Mouse (Mus musculus) inflammation-experienced regulatory T-cells, adult 6 months (primary cell): ENCODE data around the gene Siah1b. TPM values are rescaled to one million over a fixed set of nuclear protein-coding genes. Genes with fewer than 3 reads are reported as not detected.
A peak's percentile ranks its signal among the peaks of the same experiment; 100 is the strongest.

Experiments
- ATAC-seq: one replicate; pipeline ENCODE4 v1.8.0; 2017
- polyA plus RNA-seq, 3 experiments: library from polyadenylated mRNA; unstranded; fragments of 100-300 nt; shearing (Covaris generic); gene quantifications; one replicate each; pipeline ENCODE4 v1.2.1; 2017

Gene Siah1b
- 1 to 10 TPM; 1.2 to 4.2 (median 1.6) TPM for polyA plus RNA-seq

DNA sequence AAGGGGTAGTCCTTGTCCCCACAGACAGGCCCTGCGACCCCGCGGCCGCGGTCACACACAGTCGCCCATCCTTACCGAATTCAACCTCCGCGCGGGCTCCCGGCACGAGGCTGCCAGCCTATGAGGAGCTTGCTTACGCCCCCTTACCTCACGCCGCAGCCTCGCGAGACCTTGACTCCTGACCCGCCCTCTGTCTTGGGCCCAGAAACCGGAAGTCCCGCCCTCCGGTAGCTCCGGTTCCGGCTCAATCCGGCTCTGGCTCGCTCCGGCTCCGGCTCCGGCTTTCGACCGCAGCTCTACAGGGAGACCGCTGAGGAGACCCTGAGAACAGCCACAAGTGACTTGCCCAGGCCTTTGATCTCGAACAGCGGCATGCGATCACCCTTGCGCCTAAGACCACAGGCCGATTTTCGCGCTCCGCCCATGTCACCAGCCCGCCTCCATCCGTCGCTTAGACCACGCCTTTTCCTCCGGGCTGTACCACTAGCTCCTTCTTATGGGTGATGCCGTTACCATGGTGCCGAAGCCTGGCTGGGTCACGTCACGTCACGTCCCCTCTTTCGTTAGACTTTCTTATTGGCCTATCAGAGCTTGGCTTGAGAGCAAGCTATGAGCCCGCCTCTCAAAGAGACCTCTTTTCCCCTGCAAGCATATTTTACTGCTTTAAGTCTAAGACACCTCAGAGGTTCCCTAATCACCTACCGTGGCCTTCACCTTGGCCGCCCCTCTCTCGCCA, at the start of gene Siah1b:
TSS of gene Siah1b (minus strand) at position 454 of the 736 bp plus-strand sequence.
- peak; percentile 94 for ATAC-seq

DNA sequence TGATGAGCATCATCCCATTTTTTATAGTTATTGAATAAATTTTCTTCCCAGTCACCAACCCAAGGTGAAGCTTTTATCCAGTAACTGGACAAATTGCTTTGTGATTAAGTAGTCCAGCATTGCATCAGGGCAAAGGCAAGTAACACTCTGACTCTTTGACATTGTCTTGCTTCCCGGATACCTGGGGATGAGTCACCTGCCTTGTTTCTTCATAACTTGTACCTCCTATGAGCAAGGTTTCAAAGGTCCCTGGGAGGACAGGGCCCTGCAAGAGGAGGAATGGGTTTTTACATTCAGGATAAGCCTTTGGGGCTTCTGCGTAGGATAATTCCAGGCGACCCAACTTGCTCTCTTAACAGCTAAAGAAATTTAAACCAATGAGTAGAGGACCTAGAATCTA, 47.6 kb upstream of the Siah1b start:
- no peak for ATAC-seq

DNA sequence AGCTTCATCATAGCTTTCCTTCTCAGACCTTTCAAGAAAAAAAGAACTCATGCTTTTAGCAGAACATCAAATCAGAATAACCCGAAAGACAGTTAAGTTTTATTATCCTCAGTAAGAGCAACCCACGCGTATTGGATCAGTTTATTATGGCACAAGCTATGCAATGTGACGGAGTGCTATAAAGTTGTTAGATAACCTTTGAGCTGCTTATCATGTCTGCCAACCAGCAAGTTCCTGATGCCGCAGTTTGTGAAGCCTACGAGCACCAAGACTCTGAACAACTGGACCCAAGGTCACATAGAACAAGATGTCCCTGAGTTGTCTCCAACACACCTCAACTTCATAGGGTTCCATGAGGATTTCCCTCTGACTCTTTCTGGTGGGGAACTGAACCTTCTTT, 37.5 kb upstream of the Siah1b start:
- no peak for ATAC-seq

DNA sequence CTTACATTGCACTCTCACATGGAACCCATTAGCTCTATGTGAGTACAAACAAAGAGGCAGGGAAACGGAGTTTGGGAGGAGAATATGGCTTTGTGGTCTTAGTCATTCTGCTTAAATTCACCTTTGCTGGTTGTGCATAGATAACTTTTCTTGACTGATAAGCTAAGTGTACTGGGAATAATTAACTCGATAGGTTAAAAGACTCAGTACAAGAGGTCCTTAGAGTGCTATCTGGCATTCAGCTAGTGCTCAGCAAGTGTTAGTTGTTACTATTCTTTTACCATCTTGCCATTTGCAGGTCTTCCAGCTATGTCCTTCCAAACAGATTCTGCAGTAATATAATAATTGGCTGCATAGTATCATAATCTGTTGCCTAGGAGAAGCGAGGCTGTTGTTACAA, 34.9 kb upstream of the Siah1b start:
- ATAC-seq, result no peak

DNA sequence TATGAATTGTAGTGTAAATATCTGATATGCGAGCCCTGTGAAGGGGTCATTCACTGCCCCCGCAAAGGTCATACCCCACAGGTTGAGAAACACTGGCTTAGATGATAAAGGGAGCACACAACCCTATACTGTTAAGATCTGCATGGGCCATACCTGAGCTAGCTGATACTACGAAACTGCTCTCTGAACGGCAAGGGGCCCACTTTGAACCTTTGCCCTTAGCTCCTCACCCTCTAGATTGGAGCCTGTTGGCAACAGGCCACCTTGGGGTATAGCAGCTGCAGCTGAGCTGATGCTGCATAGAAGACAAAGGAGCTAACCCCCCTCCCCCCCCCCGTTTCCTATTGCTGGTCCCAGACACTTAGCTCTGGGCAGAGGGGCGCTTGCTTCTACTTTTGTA, 26.4 kb upstream of the Siah1b start:
- no peak for ATAC-seq

DNA sequence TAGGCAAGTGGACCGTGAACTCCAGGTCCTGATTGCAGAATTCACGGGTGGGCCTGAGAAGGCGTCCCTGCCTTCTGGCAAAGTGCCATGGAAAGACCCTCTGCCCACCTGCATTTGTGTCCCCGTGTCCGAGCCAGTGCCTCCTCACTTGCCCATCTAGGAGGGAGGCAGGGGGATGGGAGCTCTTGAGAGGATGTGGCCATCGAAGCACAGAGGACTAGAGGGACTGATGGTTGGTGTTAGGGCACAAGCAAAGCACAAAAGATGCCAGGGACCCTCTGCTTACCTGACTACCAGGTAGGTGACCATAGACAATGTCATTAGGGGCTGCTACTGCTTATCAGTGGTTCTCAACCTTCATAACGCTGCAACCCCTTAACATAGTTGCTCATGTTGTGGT, 25.9 kb upstream of the Siah1b start:
- no peak for ATAC-seq

DNA sequence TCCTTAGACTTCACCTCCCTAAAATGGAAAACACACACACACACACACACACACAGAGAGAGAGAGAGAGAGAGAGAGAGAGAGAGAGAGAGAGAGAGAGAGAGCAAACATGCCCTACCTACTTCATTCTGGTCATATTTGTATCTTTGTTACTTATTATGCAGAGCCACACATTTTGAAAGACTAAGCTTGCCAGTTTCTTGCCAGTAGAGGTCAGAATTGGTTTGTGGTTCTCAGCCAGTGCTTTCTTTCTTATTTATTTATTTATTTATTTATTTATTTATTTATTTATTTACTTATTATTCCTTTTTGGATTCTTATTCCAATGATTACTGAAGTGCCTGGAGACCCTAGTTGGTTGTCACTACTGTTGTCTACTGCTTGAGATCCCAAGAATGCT, 25.2 kb upstream of the Siah1b start:
- no peak for ATAC-seq

DNA sequence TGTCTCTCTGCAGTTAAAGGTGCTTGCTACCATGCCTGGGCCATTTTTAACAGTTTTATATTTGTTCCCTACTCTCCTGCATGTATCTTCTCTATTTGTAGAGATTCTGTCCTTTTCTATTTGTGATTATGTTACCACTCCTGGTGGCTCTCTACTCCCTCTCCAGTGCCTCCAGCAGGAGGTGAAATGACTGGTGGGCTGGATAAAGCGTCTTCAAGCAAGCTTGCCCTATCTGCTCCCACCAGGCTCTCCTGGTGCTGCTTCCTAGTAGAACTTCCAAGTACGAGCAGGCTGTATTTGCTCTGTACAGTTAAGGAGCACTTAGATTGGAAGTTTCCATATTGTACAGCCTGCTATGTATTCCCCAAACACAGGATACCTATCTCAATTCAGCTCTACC, 19.5 kb upstream of the Siah1b start:
- no peak for ATAC-seq

DNA sequence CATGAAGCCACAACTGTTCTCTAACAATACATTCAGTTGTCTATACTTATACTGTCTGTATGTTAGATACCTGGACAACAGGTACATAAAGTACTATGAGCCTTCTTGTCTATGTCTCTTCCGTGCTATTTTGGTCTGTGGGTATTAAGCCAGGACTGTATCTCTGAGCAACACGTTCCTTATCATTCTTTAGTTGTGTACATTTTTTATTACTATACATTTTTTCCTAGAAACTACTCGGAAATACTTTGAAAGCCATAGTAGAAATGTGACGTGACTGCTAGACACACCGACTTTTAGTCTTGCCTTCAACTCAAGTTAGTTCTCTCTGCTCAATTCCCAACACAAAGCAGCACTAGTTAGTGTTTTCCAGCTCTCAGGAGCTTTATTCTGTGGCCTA, 17.1 kb upstream of the Siah1b start:
- ATAC-seq, result no peak

DNA sequence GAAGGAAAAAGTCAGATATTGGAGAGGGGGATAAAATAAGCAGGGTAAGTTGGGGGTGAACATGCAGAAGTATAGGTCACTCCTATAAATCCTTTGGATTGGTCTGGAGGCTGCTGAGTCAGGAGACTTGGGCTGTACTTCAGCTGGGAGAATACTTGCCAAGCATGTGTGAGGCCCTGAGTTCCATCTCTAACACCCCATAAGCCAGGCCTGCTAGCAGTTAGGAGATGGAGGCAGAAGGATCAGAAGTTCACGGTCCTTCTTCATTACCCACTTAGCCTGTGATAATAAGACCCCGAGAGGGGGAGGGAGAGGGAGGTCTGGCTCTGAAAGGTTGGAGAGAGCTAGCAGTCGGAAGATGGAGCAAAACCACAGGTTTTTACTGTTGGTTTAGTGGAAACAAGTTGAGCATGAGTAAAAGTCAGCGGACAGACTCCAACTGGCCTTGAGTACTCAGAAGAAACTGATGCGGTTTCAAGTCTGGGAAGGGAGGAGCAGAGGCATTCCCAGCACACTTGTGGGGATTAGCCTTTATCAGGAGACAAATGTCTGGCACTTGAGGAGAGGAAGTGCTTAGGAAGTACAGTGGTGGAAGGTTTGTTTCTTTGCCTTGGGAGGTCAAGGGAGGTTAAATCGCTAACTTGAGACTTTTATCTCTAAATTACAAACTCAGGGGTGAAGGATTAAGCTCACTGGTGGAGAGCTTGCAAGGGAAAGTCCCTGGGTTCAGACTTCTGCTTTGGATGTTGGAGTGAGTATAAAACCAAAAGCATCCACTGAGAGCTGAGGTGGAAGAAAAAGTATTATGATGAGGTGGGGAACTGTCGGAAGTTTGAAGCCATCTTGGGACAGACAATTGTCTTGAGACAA, 16.2 kb upstream of the Siah1b start:
- ATAC-seq, result no peak

DNA sequence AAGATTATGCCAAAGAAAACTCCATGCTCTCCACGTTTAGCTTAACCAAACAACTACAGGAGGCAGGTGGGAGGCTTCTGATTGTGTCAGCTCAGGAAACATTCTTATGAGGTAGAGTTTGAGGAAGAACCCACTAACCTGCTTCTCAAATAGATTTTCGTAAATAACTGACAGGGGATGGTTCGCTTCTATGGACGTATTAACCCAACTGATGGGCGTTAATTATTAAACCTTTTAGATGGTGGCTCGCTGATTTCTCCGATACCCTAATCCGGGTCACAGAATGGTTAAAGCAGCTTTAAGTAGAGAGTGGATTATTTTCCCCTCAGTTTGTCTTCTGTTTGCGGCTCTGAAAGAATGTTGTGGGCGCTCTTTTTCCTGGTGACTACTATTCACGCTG, 13.6 kb upstream of the Siah1b start:
- no peak for ATAC-seq

DNA sequence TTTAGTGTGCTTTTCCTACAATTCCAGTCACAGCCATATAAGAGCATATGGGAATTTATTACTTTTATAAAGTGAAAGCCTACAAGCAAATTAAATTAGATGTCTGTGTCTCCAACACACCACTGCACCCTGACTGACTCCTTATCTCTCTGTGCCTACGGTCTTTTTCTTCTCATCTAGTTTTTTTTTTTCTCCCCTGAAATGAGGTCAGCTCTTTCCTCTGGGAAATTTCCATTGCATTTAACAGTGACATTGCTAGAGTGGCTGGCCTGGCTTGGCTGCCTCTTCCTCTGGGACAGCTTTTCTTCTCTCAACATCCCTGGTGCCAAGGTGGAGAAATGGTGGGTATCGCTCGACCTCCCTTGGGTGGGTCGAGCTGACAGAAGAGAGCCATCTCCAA, 12.3 kb upstream of the Siah1b start, which contains the start of gene Cltrn:
TSS of gene Cltrn (plus strand) at position 249 of the 400 bp plus-strand sequence.
- no peak for ATAC-seq

DNA sequence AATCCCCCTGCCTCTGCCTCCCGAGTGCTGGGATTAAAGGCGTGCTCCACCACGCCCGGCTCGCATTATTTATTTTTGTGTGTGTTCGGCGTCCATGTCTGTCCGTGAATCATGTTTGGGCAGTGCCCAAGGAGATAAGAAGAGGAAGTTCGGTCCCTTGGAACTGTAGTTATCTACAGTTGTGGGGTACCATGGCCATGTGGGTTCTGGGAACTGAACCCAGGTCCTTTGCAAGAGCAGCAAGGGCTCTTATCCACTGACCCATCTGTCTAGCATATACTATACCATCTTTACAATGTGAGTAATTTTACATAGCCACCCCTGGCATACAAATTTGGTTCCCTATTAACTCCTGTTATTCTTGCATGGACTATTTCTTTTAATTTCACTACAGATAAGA, 5.7 kb upstream of the Siah1b start:
- ATAC-seq, result no peak

DNA sequence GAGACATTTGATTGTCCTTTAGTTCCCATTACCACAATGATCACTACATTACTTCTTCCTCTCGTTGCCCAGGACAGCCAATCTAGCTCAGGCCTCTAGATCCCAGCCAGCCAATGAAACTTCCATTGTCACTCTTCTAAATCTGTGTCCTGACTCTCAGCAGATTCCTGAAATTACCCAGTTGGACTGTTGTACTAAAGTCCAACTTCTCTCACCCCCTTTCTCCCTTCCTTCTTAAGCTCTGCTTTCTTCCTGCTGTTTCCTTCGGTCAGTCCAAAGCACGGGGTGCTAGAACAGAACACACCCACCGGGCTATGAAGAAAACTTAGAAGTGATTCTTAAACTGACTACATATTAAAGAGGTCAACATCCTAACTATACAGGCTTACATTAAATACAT, 7.3 kb downstream of the Siah1b start:
- no peak for ATAC-seq

DNA sequence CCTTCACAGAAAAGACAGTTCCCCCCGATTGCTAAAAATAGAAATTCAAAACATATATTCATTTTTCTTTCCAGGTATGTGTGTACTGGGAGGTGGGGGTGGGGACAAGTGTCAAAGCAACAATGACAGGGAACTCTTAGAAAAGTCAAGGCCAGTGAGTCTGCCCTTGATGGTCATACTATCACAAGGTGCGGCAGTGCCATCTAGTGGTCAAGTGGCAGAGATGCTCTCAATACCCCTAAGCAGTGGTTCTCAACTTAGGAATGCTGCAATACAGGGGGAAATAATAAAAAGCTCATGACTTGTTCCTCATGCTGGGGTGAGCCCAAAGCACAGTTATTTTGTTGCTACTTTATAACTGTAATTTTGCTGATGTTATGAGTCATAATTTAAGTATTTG, 10.1 kb downstream of the Siah1b start:
- peak; percentile 90 for ATAC-seq

DNA sequence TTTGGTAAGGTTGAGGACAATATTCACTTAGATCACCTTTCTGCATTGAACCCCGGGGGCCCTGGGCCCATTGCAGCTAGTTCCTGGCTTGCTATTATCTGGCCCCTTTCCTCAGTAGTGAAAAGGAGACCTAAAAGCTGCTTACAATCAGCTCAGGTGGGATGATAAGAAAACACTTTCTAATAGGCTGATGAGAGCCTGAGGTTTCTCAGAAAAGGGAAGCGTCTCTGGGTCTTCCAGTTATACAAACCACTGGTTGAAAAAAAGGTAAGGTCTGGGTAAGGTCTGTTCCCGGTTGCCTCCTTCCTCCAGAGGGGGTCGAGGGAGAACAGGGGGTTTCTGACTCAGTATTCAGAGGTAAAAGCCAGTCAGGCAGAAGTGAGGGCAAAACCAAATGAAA, 17.2 kb downstream of the Siah1b start:
- ATAC-seq, result no peak

DNA sequence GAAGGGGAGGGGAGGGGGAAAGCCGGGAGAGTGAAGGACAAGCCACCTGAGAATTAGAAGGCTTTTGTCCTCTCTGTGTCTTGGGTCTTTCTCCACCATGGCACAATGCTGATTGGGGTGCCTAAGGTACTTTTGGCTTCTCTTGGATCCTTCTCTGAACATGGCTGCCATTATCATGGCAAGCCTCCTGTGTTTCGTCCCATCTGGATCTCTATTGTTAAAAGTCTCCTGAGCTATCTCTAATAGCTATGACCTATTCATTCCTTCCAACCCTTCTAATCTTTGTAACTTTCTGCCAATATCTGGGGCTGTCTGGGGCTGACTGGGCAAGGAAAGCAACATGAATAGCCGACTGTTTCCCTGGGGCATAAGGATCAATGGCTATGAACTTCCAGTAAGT, 17.8 kb downstream of the Siah1b start:
- ATAC-seq, result no peak

DNA sequence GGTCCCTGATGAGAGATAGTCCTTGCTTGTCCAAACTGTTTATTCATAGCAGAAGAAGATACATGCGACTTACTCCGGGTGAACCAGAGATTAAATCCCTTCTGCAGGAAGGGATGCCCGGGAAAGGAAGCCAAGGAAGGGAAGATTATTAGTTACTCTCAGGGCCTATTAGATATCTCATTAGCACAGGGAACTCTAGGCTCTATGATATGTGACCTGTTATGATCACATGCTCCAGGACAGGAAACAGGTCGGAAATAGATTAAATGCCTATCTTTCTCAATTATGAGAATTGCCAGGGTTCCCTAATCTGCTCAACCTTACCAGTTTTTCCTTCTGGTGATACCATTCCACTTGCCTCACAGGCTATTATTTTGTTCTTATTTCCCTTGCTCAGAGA, 20.6 kb downstream of the Siah1b start:
- ATAC-seq, result no peak

DNA sequence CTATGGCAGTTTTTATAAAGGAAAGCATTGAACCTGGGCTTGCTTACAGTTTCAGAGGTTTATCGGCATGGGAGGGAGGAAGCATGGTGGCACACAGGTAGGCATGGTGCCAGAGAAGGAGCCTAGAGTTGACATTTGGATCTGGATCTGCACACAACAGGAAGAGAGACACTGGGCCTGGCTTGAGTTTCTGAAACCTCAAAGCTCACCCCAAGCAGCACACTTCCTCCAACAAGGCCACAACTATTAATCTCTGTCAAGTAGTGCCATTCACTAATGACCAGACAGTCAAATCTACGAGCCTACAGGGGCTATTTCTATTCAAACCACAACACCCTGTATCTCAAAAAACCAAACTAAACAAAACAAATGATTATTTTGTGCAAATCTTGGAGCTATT, 29.6 kb downstream of the Siah1b start:
- no peak for ATAC-seq

DNA sequence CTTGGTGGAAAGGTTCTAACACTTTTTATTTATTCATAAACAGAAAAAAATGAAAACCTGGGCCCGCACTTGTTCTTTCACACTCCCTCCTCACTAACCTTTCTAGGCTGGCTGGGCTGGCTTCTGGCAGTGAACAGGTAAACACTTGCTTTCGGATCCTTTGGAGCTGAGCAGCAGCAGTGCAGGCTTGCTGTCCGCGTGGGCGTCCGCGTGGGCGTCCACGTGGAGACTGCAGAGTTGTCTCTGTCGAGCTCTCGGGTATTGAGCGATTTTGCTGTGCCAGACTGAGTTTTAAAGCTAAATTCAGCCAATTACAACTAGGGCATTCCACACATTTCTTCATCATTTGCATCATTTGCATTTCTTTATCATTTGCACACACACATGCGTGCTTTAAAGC, 34.2 kb downstream of the Siah1b start:
- ATAC-seq, result no peak

DNA sequence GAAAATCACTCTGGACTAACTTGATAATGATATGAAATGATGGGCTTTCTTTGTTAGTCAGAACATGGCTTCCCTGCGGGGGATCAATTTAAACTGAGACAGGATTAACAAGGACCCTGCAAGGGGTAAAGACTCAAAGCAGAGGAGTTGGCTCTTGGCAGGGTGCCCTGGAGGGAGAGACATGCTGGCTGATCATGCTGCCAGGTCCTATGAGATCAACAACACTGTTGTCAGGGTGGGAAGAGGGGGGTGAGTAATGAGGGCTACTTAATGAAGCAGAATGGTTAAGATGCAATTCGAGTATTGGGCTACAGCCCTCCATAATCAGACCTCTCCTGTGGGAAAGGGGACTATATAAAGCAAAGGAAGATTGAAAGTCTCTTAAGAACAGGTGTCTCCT, 37.4 kb downstream of the Siah1b start:
- ATAC-seq, result no peak

DNA sequence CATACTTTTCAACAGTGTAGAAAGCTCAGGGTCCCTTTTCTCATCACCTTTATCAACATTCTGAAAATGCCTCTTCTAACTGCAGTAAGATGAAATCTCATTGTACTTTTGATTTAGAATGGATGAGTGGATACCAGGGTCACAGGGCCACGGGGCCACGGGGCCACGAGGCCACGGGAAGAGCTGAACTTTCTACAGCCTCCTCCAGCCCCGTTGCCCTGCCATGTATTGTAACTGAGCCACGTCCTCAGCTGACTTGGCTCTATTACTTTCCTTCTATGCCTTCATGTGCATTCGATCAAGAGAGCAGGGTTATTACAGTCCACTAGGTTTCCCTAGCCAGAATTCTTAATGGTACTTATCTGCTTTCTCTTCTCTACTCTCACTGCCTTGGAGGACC, 40.4 kb downstream of the Siah1b start:
- no peak for ATAC-seq

DNA sequence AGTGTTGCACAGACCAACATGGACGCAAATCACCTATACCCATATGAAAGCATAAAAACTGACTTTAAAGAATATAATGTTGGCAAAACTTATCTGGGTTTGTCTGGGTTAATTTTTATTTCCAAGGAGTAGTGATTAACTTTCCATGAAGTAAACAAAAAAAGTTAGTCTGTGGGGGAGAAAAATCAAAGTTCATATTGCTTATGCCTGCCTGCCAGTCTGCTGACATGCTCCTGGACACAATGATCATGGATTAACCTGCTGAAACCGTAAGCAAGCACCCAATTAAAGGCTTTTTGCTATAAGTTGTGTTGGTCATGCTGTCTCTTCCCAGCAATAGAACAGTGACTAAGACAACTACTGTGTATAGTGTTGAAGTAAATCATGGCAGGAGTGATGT, 40.9 kb downstream of the Siah1b start:
- no peak for ATAC-seq

DNA sequence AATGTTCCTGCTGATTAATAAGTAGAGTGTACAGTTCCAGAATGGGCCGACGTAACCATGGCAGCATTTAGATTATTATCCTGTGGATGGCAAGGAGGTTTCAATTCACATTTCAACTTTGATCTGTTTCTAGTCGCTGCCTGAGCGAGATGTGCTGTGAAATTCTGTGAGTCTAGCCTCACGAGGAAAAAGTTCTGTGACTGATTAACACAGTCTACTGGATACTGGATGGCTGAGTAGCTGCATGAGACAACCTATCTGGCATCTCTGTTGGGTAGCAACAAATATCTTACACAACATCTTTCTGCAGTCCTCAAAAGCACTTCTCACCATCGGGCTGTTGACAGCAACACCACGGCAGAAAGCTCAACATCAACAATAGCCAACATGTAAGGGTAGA, 43.8 kb downstream of the Siah1b start:
- no peak for ATAC-seq
